Mouse (Mus musculus) cerebellum, adult 2 months (tissue): ENCODE measurements at regions not wholly inside any gene's neighbourhood (a gene's known extent, or its start where the extent isn't known, plus 50 kb on each side); places are given as distances from the start of the nearest gene placed in this dataset.

Source experiments
- DNase-seq, 2 experiments: peaks; one replicate each; pipeline ENCODE4 v3.0.0; 2021
- H3K27ac ChIP-seq: fragments of 200-500 bp; 2 replicates; pipeline ENCODE4 v1.5.1; 2012; ENCODE audit warnings: low read length, control low read depth, inconsistent platforms; ENCODE audit not compliant: insufficient read depth
- H3K27me3 ChIP-seq: fragments of 200-500 bp; 2 replicates; pipeline ENCODE4 v1.6.1; 2012; ENCODE audit warnings: inconsistent platforms, mild to moderate bottlenecking, low read length, moderate library complexity; ENCODE audit not compliant: control insufficient read depth, insufficient read depth
- H3K4me1 ChIP-seq: fragments of 200-500 bp; 2 replicates; pipeline ENCODE4 v1.6.1; 2011; ENCODE audit warnings: low read length; ENCODE audit not compliant: control insufficient read depth, insufficient read depth
- H3K4me3 ChIP-seq: fragments of 200-500 bp; replicated peaks from 2 replicates; pipeline ENCODE3; 2011; ENCODE audit warnings: mild to moderate bottlenecking, low read depth, low read length, control low read depth; ENCODE audit not compliant: insufficient read depth
- CTCF ChIP-seq: fragments of 200-500 bp; IDR thresholded peaks from 2 replicates; pipeline ENCODE4 v1.5.1; 2011; ENCODE audit warnings: low read depth, mild to moderate bottlenecking, control low read depth, low read length, moderate library complexity, borderline replicate concordance; ENCODE audit not compliant: insufficient read depth
- POLR2A ChIP-seq: fragments of 200-500 bp; IDR thresholded peaks from 2 replicates; pipeline ENCODE4 v1.6.1; 2011; ENCODE audit warnings: low read length, control low read depth, borderline replicate concordance; ENCODE audit not compliant: insufficient read depth
- WGBS: fragments of 180-500 bp; shearing (Covaris S2); methylation state at CpG from one replicate; pipeline ENCODE4 v1.1.7; 2018; 5-methylcytosine and 5-hydroxymethylcytosine counted together

GRCm38 (mm10) chr5:44303886-44304855, 77.7 kb upstream of the Tapt1 start:
- WGBS, result 33% methylated on average over 14 of the region's 14 CpGs
- Histone ChIP-seq H3K27ac (no peak overlapping the region), H3K4me1 (no peaks in the 10 kb centered on the region), H3K4me3 (no peak overlapping the region), H3K27me3 (no peaks in the 10 kb centered on the region)
- no peak for TF ChIP-seq POLR2A
- TF ChIP-seq CTCF, result peak; percentile 67
- peak; percentile 35 to 56 for DNase-seq

GRCm38 (mm10) chr5:44284384-44284783, 58.0 kb upstream of the Tapt1 start:
- peak; percentile 48 to 77 for DNase-seq
- TF ChIP-seq POLR2A (no peak), CTCF (peak; percentile 89)
- Histone ChIP-seq H3K4me1 (no peaks in the 10 kb centered on the region), H3K27me3 (no peaks in the 10 kb centered on the region), H3K4me3 (no peak overlapping the region), H3K27ac (no peak overlapping the region)
- 13% methylated on average over 5 of the region's 5 CpGs for WGBS
